Mouse (Mus musculus) liver, postnatal 0 days (tissue): ENCODE results near the gene Nfix. TPM values are rescaled to one million over a fixed set of nuclear protein-coding genes. Genes with fewer than 3 reads are reported as not detected.

Source experiments
- ATAC-seq: fragments of 200-750 bp; cut with Nextera tagmentation; 2 replicates; pipeline ENCODE4 v1.8.0; 2017; ENCODE audit warnings: mild to moderate bottlenecking, moderate library complexity
- DNase-seq: peaks from one replicate; pipeline ENCODE4 v3.0.0-alpha.2; 2016
- H3K27ac ChIP-seq: fragments of 300-500 bp; sonication (generic); 2 replicates; pipeline ENCODE4 v1.5.1; 2014; ENCODE audit warnings: antibody characterized with exemption, moderate library complexity, mild to moderate bottlenecking, low read depth
- H3K27me3 ChIP-seq: fragments of 300-500 bp; sonication (generic); 2 replicates; pipeline ENCODE4 v1.6.1; 2014; ENCODE audit warnings: low read length, control low read depth, mixed read lengths; ENCODE audit not compliant: insufficient read depth
- H3K36me3 ChIP-seq: fragments of 300-500 bp; sonication (generic); replicated peaks from 2 replicates; pipeline ENCODE4 v1.6.1; 2014; ENCODE audit warnings: mild to moderate bottlenecking, control low read depth, low read length, moderate library complexity, mixed read lengths; ENCODE audit not compliant: insufficient read depth
- H3K4me1 ChIP-seq: fragments of 300-500 bp; sonication (generic); 2 replicates; pipeline ENCODE4 v1.6.1; 2014; ENCODE audit warnings: antibody characterized with exemption, mild to moderate bottlenecking, control low read depth; ENCODE audit not compliant: insufficient read depth
- H3K4me2 ChIP-seq: fragments of 300-500 bp; sonication (generic); 2 replicates; pipeline ENCODE4 v1.6.1; 2014; ENCODE audit warnings: low read depth, mild to moderate bottlenecking, low read length, moderate library complexity, mixed read lengths
- H3K4me3 ChIP-seq: fragments of 300-500 bp; sonication (generic); 2 replicates; pipeline ENCODE4 v1.5.1; 2014; ENCODE audit warnings: low read depth, low read length
- H3K9ac ChIP-seq: fragments of 300-500 bp; sonication (generic); replicated peaks from 2 replicates; pipeline ENCODE4 v1.6.1; 2014; ENCODE audit warnings: mild to moderate bottlenecking, moderate library complexity
- H3K9me3 ChIP-seq: fragments of 300-500 bp; sonication (generic); 2 replicates; pipeline ENCODE4 v1.6.1; 2016; ENCODE audit warnings: mild to moderate bottlenecking, control low read depth, low read length, mixed read lengths
- CTCF ChIP-seq: sonication (generic); IDR thresholded peaks from 2 replicates; pipeline ENCODE4 v1.5.1; 2016; ENCODE audit warnings: antibody characterized with exemption, low read depth
- EP300 ChIP-seq: IDR thresholded peaks from 2 replicates; pipeline ENCODE4 v1.6.1; 2016; ENCODE audit warnings: antibody characterized with exemption, low read depth, mild to moderate bottlenecking
- WGBS: fragments of 180-500 bp; shearing (Covaris S2); extraction: QIAGEN DNeasy Blood & Tissue Kit; methylation state at CpG from one replicate; pipeline ENCODE4 v1.1.7; 2014; ENCODE audit not compliant: insufficient replicate concordance; 5-methylcytosine and 5-hydroxymethylcytosine counted together
- polyA plus RNA-seq: library from polyadenylated mRNA; unstranded; fragments of >200 nt; fragmentation: Nextera tagmentation; extraction: Ambion mirVana; gene quantifications from 2 replicates; pipeline ENCODE4 v1.2.1, GENCODE M21; 2015

The Nfix gene
- polyA plus RNA-seq, 1 experiment from 2014 or later: 4.7 TPM

GRCm38 (mm10) chr8:84656191-84656525, 144.0 kb downstream of the Nfix start:
- Histone ChIP-seq H3K9ac (peak overlapping the region; percentile 71), H3K4me1 (peaks cover 53% of the 10 kb centered on the region), H3K27me3 (no peaks in the 10 kb centered on the region), H3K36me3 (no peaks in the 10 kb centered on the region), H3K4me3 (peak overlapping the region; percentile 40), H3K4me2 (peak overlapping the region; percentile 75), H3K9me3 (no peaks in the 10 kb centered on the region), H3K27ac (peak overlapping the region; percentile 67)
- 9% methylated on average over 10 of the region's 10 CpGs for WGBS
- DNase-seq (no peak), ATAC-seq (no peak)
- no peak for TF ChIP-seq CTCF
- no peak for TF ChIP-seq EP300

GRCm38 (mm10) chr8:84655336-84656190, 144.6 kb downstream of the Nfix start:
- no peaks in the 10 kb centered on the region for H3K9me3 ChIP-seq
- peak overlapping the region; percentile 75 for H3K4me2 ChIP-seq
- 12% methylated on average over 15 of the region's 15 CpGs for WGBS
- peak overlapping the region; percentile 67 for H3K27ac ChIP-seq
- H3K4me3 ChIP-seq: peak overlapping the region; percentile 40
- TF ChIP-seq EP300 (no peak), CTCF (no peak)
- H3K27me3 ChIP-seq: no peaks in the 10 kb centered on the region
- peaks cover 53% of the 10 kb centered on the region for H3K4me1 ChIP-seq
- H3K36me3 ChIP-seq: no peaks in the 10 kb centered on the region
- H3K9ac ChIP-seq: peak overlapping the region; percentile 71
- ATAC-seq: no peak; the same call in 1 of the 2 replicates
- no peak for DNase-seq

- H3K4me2 ChIP-seq: no peak overlapping the region
- no peak overlapping the region for H3K9ac ChIP-seq
- no peak for ATAC-seq
- H3K27me3 ChIP-seq: no peaks in the 10 kb centered on the region
- H3K4me3 ChIP-seq: no peak overlapping the region
- 49% methylated on average over 4 of the region's 4 CpGs for WGBS
- TF ChIP-seq CTCF: peak; percentile 55
- no peak for TF ChIP-seq EP300
- DNase-seq: no peak
- 0 out of 2 replicates have a peak overlapping the region, but pooled peaks have one; percentile 46 for H3K27ac ChIP-seq
- peaks cover 49% of the 10 kb centered on the region for H3K4me1 ChIP-seq
- H3K9me3 ChIP-seq: no peaks in the 10 kb centered on the region
- H3K36me3 ChIP-seq: no peaks in the 10 kb centered on the region
Observed at GRCm38 (mm10) chr8:84654597-84654996, 145.5 kb downstream of the Nfix start.

GRCm38 (mm10) chr8:84653092-84653631, 147.0 kb downstream of the Nfix start:
- H3K4me1 ChIP-seq: peaks cover 37% of the 10 kb centered on the region
- H3K9ac ChIP-seq: no peak overlapping the region
- no peak for TF ChIP-seq EP300
- H3K27ac ChIP-seq: no peak overlapping the region; the same call in 1 of the 2 replicates
- no peaks in the 10 kb centered on the region for H3K36me3 ChIP-seq
- no peak overlapping the region for H3K4me3 ChIP-seq
- 71% methylated on average over 9 of the region's 9 CpGs for WGBS
- ATAC-seq (no peak), DNase-seq (peak; percentile 9)
- H3K4me2 ChIP-seq: no peak overlapping the region
- H3K9me3 ChIP-seq: no peaks in the 10 kb centered on the region
- no peaks in the 10 kb centered on the region for H3K27me3 ChIP-seq

- no peaks in the 10 kb centered on the region for H3K27me3 ChIP-seq
- 0 out of 2 replicates have a peak overlapping the region, but pooled peaks have one; percentile 1 for H3K9ac ChIP-seq
- peak; percentile 74 for ATAC-seq
- 71% methylated on average over 3 of the region's 3 CpGs for WGBS
- DNase-seq: peak; percentile 37
- H3K4me2 ChIP-seq: no peak overlapping the region
- peaks cover 14% of the 10 kb centered on the region for H3K4me1 ChIP-seq
- no peaks in the 10 kb centered on the region for H3K36me3 ChIP-seq
- H3K4me3 ChIP-seq: no peak overlapping the region
- H3K27ac ChIP-seq: peak overlapping the region; percentile 45
- H3K9me3 ChIP-seq: no peaks in the 10 kb centered on the region
- TF ChIP-seq CTCF (no peak), EP300 (no peak)
Observed at GRCm38 (mm10) chr8:84650213-84650612, 149.9 kb downstream of the Nfix start.

Other genes starting within 250 kb of the Nfix start
- gene Ier2, start 137.5 kb downstream of the Nfix start, polyA plus RNA-seq: 32.3 and 32.9 TPM in 2 replicates
- 21.3 TPM in 2 replicates for gene Trmt1, start 114.0 kb downstream of the Nfix start, polyA plus RNA-seq
- gene Nacc1, start 112.5 kb downstream of the Nfix start, polyA plus RNA-seq: 3.3 and 3.6 TPM in 2 replicates
- 24.6 and 25.7 TPM in 2 replicates for gene Lyl1, start 98.9 kb downstream of the Nfix start, polyA plus RNA-seq
- 4.8 and 6.3 TPM in 2 replicates for gene G430095P16Rik, start 77.3 kb downstream of the Nfix start, polyA plus RNA-seq
- gene Dand5, start 22.5 kb upstream of the Nfix start, polyA plus RNA-seq: 2.4 and 2.5 TPM in 2 replicates
- gene Gadd45gip1, start 31.2 kb upstream of the Nfix start, polyA plus RNA-seq: 31.9 and 34.9 TPM in 2 replicates
- 154 and 164 TPM in 2 replicates for gene Rad23a, start 40.3 kb upstream of the Nfix start, polyA plus RNA-seq
- gene Calr, start 46.6 kb upstream of the Nfix start, polyA plus RNA-seq: 331 and 375 TPM in 2 replicates
- gene Farsa, start 56.6 kb upstream of the Nfix start, polyA plus RNA-seq: 30.3 and 33.6 TPM in 2 replicates
- 30.6 and 31.2 TPM in 2 replicates for gene Syce2, start 71.8 kb upstream of the Nfix start, polyA plus RNA-seq
- gene Gcdh, start 93.6 kb upstream of the Nfix start, polyA plus RNA-seq: 139 and 141 TPM in 2 replicates
- gene Klf1, start 101.6 kb upstream of the Nfix start, polyA plus RNA-seq: 133 and 149 TPM in 2 replicates
- gene Dnase2a, start 108.2 kb upstream of the Nfix start, polyA plus RNA-seq: 15.4 and 16.0 TPM in 2 replicates
- gene Mast1, start 137.0 kb upstream of the Nfix start, polyA plus RNA-seq: 0.07 TPM in 1 of 2 replicates, not detected in the other
- 0.09 TPM in 1 of 2 replicates, not detected in the other for gene Rtbdn, start 146.6 kb upstream of the Nfix start, polyA plus RNA-seq
- 0.89 TPM in 1 of 2 replicates, not detected in the other for gene Gm49661, start 169.1 kb upstream of the Nfix start, polyA plus RNA-seq
- 780 and 831 TPM in 2 replicates for gene Prdx2, start 169.2 kb upstream of the Nfix start, polyA plus RNA-seq
- 67.1 and 70.8 TPM in 2 replicates for gene Rnaseh2a, start 169.4 kb upstream of the Nfix start, polyA plus RNA-seq
- 14.2 and 21.9 TPM in 2 replicates for gene Junb, start 178.4 kb upstream of the Nfix start, polyA plus RNA-seq
- gene Hook2, start 190.3 kb upstream of the Nfix start, polyA plus RNA-seq: 12.0 and 12.2 TPM in 2 replicates
- not detected in 2 replicates for gene Best2, start 214.2 kb upstream of the Nfix start, polyA plus RNA-seq
- 33.2 and 34.4 TPM in 2 replicates for gene Asna1, start 224.9 kb upstream of the Nfix start, polyA plus RNA-seq
- gene Trir, start 226.5 kb upstream of the Nfix start, polyA plus RNA-seq: 63.0 and 73.6 TPM in 2 replicates
- 7.6 and 8.2 TPM in 2 replicates for gene Tnpo2, start 236.6 kb upstream of the Nfix start, polyA plus RNA-seq